Mouse (Mus musculus) testis, postnatal 10 days (tissue): ENCODE measurements around the gene Pax1.

Experiments
- DNase-seq: peaks from one replicate; pipeline ENCODE4 v3.0.0; 2021; ENCODE audit warnings: low spot score

Gene Pax1

DNA sequence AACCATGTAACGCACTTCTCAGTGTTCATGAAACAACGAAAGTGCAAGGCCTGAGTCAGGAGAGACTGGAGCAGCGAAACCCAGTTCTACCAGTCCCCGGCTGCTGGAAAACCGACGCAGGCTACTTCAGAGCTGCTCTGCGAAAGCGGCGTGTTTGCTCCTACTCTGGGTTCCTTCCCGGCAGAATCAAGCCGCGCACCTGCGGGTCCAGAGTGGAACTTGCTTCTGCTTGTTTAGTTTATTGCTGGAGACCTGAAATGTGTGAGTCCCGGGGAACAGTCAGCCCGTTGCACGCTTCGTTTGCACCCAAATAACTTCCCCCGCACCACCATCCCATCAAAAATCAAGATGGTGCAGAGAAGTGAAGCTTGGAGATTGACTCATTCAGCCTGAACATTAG lies at the start of gene Pax1:
TSS of gene Pax1 (plus strand) at position 345 of the 400 bp plus-strand sequence.
- DNase-seq = no peak

DNA sequence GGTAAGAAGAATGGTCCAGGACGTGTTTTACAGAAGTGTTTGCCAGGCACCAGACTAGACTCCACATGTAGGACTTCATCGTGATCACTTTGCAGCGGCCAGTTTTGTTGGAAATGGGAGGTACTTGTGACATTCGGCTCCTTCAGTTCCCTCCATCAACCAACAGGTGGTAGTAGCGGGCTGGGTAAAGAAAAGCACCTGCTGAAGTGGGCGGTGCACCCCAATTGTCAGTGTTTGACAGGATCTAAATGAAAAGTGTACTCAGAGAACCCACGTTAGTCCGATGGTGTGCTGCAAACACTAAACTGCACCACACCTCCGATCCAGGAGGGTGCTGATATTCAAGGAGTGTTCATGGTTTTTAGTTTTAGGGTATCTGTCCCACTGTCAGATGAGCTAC lies 40.7 kb upstream of the Pax1 start:
- no peak for DNase-seq

DNA sequence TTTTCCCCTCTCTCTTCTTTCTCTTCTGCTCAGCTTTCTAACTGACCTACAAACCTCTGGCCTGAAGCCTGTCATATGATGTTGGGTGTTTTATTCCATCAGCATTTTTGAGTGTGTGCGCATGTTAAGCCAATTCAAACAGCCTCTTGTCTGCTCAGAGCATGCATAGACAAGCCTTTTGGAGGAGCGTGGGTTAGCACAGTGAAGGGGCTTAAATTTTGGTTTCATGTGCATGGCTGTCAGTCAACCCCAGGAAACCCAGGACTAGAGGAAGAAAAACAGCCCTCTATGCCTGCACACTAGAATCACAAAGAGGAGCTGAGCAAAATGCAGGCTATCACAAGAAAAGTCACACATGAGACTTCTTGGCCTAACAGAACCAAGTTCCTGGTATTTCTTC lies 36.5 kb upstream of the Pax1 start:
- DNase-seq = no peak

DNA sequence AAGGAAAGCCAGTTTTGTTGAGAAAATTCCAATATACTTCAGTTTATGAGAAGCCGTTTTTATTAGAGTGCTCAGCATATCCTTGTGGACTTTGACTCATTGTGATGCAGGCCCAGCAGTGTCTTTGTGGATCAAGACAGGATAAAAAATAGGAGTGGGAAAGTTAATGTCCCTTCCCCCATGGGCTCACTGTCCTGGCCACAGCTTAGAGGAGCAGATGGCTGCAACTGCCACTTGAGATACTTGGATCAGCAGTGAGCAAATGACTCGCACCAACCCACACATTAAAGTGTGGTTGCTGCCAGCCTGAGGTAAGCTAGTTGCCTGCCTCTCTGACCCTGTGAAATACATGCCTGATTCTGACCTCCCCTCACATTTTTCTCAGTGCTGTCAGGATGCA lies 29.0 kb upstream of the Pax1 start:
- DNase-seq = no peak

DNA sequence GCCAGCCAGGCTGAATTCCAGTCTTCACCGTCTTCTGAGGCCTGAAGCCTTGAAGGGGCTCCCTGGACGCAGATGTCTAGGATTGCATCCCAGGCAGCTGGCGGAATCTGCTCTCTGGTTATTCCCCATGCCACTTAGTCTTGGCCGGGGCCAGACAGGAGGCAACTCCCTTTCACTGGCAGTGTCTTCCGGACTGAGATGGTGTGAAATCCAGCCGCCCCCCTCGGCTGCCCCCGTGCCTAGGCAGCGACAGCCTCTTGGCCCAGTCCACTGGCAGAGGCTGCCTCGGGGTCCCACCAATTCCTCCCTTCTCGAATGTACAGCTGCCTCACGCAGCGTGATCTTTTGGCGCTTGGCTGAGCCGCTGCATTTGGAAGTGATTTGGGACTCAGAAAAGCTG lies 23.0 kb upstream of the Pax1 start:
- no peak for DNase-seq

DNA sequence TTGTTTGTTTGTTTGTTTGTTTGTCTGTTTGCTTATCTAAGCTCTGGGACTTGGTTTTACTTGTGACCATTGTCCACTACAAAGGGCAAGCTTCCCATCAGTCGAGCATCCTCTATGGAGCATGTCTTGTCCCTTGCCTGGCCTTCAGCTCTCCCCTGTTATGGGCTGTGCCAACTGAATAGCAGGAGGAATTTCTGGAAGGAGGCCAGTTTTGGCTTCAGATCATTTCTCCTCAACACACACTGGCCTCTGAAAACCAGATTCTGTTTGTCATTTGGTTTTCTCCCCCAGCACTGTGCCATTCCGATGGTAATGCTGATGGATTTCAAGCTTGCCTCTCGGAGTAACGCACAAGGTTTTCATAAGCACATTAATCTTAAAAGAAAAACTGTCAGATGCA lies 21.9 kb upstream of the Pax1 start:
- DNase-seq = no peak

DNA sequence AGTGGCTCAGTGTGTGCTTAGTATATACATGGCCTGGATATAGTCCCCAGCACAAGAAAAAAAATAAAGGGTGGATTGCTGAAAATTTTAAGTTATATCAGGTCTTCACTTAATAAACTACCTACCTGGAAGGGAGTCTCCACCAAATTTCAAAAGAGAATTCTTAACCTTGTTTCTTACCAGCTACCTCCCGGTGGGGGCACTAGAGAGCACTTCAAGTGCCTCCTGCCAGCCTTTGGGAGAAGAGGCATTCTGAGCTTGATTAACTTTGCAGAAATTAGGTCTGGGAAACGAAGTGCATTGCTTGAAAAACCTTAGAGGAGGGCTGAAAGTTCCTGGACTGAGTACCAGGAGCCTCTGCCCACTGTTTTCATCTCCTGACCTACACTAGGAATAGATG lies 19.5 kb upstream of the Pax1 start:
- no peak for DNase-seq

DNA sequence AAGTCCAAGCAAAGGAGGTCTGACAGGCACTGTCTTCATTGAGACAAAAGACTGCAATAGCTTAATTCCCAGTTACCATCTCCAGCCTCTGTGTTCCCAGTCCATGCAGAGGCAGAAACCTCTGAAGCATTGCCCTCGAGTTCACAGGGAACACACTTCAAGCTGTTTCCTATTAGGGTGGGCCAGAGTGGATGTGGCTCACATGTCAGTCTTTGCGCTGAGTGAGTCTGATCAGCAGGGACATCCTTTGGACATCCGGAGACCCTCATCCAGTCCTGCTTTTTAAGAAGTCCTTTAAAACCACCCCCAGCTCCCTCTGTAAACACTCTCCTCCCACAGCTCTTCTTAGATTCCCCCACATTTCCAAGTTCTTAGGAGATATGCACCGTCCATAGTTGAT lies 2.0 kb upstream of the Pax1 start:
- DNase-seq = no peak

DNA sequence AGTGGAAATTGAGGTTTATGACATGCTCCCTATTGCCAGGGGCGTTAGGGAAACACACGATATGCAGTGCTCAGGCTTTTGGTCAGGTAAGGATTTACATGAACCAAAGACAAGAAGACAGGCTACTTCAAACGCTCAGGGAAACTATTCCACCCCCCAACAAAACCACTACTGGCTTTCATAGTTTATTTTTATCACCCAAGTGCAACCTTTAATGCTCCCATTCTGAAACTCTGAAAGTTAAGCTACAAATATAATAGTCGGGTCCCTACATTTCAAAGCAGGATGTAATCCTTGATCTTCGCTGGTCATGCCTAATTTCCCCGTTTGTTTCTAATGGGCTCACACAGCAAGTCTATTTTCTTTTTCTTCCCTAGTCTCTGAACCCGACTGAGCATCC lies 1.3 kb upstream of the Pax1 start:
- no peak for DNase-seq

DNA sequence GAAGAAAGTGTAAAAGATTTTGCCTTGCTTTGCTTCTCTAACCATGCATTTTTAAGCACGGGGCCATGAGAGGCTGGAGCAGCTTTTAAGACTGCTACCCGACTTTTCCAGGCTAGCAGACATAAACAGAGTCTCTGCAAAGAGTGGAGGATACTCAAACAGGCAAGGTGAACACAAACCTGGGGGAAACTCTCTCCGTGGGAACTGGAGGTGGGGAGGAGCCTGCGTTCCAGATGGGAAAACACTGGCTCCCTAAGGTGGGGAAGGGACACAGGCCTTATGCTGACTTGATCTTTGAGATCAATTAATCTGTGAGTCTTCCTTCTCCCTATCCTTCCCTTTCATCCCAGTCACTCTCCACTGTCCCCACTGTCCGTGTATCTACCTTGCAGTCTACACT lies 869 bp upstream of the Pax1 start:
- no peak for DNase-seq

DNA sequence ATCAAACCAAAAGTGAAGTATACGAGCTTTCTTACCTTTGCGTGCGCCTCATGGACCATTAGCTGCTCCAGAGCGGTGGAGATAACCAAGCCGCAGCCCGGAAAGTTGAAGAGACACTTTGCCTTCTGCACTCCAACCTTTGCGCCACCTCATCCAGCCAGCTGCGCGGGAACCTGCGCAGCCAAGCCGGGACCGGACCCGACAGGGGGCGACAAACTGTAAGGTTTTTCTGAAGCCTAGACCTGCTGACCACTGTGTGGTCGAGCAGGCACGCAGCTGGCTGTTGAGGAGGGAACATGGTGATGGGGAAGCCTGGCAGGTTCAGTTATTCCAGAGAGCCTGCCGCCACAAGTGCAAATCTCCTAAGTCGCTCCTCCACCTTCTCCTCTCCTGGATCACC lies 591 bp downstream of the Pax1 start:
- peak; percentile 76 for DNase-seq

DNA sequence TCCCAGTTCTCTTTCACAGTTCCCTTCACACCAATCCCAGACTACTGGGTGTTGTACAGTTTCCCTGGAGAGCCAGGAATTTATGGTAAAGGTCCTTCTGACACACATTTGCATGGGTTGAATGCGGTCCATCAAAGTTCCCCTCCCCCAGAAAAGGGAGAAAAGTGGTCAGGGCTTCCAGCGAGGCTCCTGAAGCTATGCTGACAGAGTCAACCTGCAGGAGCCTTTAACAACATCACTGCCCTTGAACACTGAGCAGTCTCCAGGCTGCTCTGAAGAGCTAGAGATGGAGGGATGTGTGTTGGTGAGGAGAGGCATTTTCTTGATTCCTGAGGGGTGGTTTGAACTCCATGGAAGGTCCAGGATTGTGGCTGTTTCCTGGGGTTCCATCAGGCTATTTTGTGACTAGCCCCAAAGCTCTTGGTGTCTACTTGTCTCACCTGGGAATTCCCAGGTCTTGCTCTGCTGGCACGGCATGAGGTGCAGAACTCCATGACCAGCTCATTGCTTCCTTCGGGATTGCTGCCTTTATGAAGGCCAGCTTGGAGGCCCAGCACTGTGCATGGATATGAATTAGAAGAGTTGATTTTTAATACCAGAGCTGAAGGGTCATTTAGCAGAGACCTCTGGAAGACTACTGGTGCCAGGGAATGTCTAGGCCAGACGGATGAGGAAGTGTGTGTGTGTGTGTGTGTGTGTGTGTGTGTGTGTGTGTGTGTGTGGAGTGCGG lies 1.8 kb downstream of the Pax1 start:
- no peak for DNase-seq

DNA sequence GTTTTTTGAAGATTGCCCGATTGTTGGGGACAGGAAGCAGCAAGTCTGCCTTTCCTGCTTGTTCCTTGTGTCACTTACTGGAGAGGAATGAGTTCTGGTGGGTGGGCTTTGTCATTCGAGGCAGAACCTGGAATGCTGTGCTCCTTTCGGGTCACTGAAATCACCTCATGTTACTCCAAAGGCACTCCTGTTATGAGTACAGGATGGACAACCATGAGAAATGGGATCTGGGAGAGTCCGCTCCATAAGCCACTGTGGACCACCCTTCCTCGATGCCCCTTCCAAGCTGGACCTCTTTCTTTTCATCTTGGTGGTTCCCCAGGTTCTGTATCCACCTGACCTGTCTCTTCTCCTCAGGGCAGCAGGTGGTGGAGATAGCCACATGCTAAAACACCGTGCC lies 2.5 kb downstream of the Pax1 start:
- no peak for DNase-seq

DNA sequence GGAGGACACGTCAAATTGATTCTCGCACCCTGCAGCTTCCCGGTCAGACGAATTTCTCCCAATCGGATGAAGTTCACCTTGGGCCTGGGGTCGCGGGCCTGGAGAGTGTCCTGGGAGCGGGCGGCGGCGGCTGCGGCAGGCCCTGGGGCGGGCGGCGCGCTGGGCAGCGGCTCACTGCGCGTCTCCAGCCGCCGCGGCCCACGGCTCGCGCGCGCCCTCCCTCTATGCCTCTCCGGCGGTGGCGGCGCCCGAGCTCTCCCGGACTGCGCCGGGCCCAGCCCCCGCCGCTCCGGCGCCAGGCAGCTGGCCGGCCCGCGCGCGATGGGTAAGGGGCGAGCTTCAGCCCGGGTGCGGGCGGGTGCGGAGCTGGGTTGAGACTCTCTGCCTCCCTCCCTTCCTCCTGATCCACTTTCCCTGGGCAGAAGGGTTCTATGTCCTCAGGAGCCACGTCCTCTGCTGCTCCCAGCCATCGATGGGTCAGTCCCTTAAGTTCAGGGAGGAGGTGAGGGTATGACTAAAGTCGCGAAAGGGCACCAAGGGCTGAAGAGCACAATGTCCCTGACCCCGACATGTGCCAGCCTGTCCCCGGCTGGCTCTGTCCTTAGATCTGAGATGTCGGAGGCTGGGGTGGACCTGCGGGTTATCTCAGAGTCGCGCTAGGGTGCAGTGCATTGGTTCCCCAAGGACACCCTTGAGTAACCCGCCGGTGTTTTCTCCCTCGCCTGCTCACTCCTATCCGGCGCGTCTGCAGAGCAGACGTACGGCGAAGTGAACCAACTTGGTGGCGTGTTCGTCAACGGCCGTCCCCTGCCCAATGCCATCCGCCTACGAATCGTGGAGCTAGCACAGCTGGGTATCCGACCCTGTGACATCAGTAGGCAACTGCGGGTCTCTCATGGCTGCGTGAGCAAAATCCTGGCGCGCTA lies 3.5 kb downstream of the Pax1 start:
- peak; percentile 42 for DNase-seq

DNA sequence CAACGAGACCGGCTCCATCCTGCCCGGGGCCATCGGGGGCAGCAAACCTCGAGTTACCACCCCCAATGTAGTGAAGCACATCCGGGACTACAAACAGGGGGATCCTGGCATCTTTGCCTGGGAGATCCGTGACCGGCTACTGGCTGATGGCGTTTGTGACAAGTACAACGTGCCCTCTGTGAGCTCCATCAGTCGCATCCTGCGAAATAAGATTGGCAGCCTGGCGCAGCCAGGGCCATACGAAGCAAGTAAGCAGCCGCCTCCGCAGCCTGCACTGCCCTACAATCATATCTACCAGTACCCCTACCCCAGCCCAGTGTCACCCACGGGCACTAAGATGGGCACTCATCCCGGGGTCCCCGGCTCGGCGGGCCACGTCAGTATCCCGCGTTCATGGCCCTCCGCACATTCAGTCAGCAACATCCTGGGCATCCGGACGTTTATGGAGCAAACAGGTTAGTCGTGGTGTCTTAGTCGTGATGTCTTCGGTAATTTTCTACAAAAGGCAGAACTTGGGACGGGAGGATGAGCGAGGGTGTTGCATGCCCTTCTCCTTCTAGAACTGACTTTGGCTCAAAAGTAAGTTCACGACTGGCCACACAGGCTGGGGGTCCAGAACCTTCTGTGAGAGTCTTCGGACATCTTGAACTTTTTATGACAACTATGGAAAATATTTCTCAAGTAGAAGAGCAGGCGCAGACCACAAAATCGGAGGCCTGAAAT lies 4.3 kb downstream of the Pax1 start:
- no peak for DNase-seq

DNA sequence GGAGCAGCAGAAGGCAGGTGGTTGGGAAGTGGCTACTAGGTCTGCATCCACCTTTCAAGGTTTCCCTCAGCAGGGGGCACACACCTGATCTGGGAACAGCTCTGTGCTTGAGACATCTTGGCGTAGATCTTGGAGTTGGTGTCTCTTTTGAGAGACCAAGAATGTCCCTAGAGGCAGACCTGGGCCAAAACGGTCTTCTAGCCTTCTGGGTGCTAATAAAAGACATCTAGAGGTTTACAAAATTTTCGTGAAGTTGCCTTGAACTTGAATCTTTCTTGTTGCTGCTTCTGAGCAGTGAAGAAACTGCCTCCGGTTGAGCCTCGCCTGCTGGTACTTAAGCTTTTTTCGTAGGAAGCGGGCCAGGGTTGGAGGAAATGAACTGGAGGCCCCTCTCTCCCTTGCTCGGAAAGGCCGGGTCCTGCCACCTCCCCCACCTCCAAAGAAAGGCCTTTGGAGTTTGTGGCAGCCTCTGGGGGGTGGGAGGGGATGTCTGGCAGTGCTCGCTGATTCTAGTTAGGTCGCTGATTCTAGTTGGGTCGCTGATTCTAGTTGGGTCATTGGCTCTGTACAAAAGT lies 5.6 kb downstream of the Pax1 start:
- DNase-seq = no peak

DNA sequence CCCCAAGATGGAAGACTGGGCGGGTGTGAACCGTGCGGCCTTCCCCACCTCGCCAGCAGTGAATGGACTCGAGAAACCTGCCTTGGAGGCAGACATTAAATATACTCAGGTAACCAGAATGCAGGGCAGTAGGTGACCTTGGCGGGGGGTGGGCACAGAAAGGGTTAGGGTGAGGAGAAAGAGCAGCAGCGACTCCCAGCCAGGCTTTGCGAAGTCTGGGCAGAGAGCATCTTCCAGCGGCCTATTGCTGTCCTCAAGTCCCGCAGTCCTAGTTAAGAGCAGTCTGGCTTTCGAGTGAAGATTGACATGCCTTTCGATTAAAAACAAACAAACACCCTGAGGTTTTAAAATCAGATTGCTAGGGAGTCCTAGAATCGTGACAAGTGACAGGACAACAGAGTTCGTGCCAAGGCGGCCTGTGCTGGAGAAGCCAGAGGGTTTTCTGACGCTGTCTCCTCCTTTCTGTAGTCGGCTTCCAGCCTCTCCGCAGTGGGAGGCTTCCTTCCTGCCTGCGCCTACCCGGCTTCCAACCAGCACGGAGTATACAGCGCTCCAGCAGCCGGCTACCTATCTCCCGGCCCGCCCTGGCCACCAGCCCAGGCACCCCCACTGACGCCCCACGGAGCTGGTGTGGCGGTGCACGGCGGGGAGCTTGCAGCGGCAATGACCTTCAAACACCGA lies 6.3 kb downstream of the Pax1 start:
- no peak for DNase-seq

DNA sequence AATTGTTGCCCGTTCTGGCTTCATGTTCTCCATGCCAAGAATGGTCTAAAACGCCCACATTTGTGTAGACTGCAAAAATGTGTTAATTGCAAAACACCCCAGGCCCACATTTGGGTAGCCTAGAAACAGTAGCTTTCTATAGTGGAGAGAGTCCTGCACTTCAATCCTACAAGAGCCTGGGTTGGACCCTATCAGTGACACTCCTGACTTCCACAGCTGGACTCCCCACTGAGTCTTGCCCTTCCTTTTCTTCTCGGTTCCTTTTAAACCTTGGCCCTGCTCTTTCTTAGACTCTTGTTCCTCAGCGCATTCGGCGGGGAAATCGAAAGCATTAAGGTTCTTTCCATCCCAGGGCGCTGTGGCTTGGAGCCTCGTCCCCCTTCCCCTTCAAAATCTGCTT lies 7.8 kb downstream of the Pax1 start:
- no peak for DNase-seq

DNA sequence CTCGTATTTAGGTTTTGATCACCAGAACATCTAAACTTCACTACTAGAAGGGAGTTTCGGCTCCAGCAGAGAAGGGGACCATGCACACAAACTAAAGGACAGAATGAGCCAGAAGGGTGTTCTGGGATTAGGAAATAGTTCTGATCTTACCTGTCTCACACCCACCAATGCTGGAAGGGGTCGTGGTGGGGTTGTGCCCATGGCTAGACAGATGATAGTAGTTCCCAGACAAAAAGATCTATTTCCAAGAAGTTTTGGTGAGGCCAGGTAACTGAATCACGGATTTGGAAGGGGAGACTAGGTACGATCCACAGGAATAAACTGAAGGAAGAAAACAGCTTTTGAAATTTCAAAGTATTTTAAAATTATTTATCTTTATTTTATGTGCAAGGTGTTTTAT lies 8.4 kb downstream of the Pax1 start:
- DNase-seq = no peak

DNA sequence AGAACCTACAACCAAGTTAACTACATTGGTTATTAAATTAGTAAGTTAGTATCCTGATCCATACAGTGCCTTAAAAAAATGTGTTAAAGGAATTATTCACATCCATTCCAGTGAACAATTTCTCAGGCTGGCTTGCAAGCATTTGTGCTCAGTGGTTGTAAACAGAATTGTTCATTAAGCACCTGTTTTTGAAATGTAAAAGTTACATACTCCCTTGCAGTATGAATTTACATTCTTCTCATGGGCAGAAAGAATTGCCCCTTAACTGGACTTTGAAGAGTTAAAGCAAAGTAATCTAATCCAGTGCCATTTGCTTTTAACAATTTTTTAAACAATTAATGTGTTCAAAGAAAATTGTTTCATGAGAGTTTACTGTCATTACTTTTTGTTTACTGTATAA lies 9.6 kb downstream of the Pax1 start:
- DNase-seq = no peak

DNA sequence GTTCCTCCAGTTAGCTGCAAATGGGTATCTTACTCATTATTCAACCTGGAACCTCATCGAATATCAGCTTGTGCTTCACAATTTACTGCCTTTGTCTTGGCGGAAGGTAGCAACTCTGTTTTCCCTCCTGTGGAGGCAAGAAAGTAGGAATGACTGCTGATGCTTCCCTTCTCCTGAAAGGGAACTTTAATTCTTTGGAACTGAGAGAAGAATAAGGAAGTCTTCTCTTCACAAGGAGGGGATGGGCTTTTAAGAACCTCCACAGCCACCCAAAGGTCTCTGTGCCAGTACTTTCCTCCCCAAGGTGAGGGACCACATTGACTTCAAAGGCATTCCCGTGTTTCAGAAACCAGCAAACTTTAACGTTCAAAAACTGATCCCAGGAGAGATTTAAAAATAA lies 10.1 kb downstream of the Pax1 start:
- DNase-seq = no peak
